Mouse (Mus musculus) embryonic facial prominence, embryonic 14.5 days (tissue): ENCODE results near the gene Art5. TPM values are rescaled to one million over a fixed set of nuclear protein-coding genes. Genes with fewer than 3 reads are reported as not detected.

Experiments
- polyA plus RNA-seq: library from polyadenylated mRNA; unstranded; fragments of >200 nt; fragmentation: Nextera tagmentation; extraction: Ambion mirVana; gene quantifications from 2 replicates; pipeline ENCODE4 v1.2.1, GENCODE M21; 2014

Gene Art5
- polyA plus RNA-seq, 1 experiment from 2014 or later, result 2.9 TPM

Other genes starting within 250 kb of the Art5 start
- gene Anapc15, start 245.8 kb downstream of the Art5 start, polyA plus RNA-seq, result 60.8 and 62.0 TPM in 2 replicates
- 1.4 and 4.5 TPM in 2 replicates for gene Folr1, start 238.7 kb downstream of the Art5 start, polyA plus RNA-seq
- gene Lamtor1, start 203.6 kb downstream of the Art5 start, polyA plus RNA-seq, result 147 and 160 TPM in 2 replicates
- gene Tomt, start 203.1 kb downstream of the Art5 start, polyA plus RNA-seq, result 0.22 and 0.37 TPM in 2 replicates
- gene Lrrc51, start 175.6 kb downstream of the Art5 start, polyA plus RNA-seq, result 9.3 and 14.2 TPM in 2 replicates
- gene Numa1, start 175.4 kb downstream of the Art5 start, polyA plus RNA-seq, result 88.9 and 97.8 TPM in 2 replicates
- gene Il18bp, start 90.8 kb downstream of the Art5 start, polyA plus RNA-seq, result 2.0 and 3.0 TPM in 2 replicates
- 33.5 TPM in 2 replicates for gene Rnf121, start 44.0 kb downstream of the Art5 start, polyA plus RNA-seq
- 14.5 and 17.5 TPM in 2 replicates for gene Xndc1, start 44.0 kb downstream of the Art5 start, polyA plus RNA-seq
- 0.84 and 1.6 TPM in 2 replicates for gene Xntrpc, start 43.8 kb downstream of the Art5 start, polyA plus RNA-seq
- 0.25 TPM in 1 of 2 replicates, not detected in the other for gene Trpc2, start 26.4 kb downstream of the Art5 start, polyA plus RNA-seq
- 32.0 and 32.2 TPM in 2 replicates for gene Art1, start 7.7 kb downstream of the Art5 start, polyA plus RNA-seq
- 0.10 TPM in 1 of 2 replicates, not detected in the other for gene Chrna10, start 7.3 kb upstream of the Art5 start, polyA plus RNA-seq
- gene Nup98, start 100.7 kb upstream of the Art5 start, polyA plus RNA-seq, result 35.9 and 37.5 TPM in 2 replicates
- gene Pgap2, start 100.7 kb upstream of the Art5 start, polyA plus RNA-seq, result 80.8 and 81.1 TPM in 2 replicates
- 66.6 and 68.0 TPM in 2 replicates for gene Rhog, start 146.6 kb upstream of the Art5 start, polyA plus RNA-seq
- 36.4 TPM in 2 replicates for gene Stim1, start 158.3 kb upstream of the Art5 start, polyA plus RNA-seq